Mouse (Mus musculus) olfactory bulb, adult 2 months (tissue): ENCODE data around the gene Btc. TPM values are rescaled to one million over a fixed set of nuclear protein-coding genes. Genes with fewer than 3 reads are reported as not detected.

Experiments used
- H3K27ac ChIP-seq: fragments of 200-500 bp; 2 replicates; pipeline ENCODE4 v1.5.1; 2012; ENCODE audit warnings: low read depth, low read length; ENCODE audit not compliant: insufficient read depth
- H3K4me1 ChIP-seq: fragments of 200-500 bp; 2 replicates; pipeline ENCODE4 v1.6.1; 2012; ENCODE audit warnings: low read length; ENCODE audit not compliant: control insufficient read depth, insufficient read depth
- H3K4me3 ChIP-seq: fragments of 200-500 bp; 2 replicates; pipeline ENCODE4 v1.5.1; 2012; ENCODE audit warnings: mild to moderate bottlenecking, low read depth, low read length, moderate library complexity; ENCODE audit not compliant: insufficient read depth
- CTCF ChIP-seq: fragments of 200-500 bp; IDR thresholded peaks from 2 replicates; pipeline ENCODE4 v1.5.1; 2012; ENCODE audit warnings: low read depth, mild to moderate bottlenecking, low read length, moderate library complexity; ENCODE audit not compliant: insufficient read depth
- POLR2A ChIP-seq: fragments of 200-500 bp; IDR thresholded peaks from 2 replicates; pipeline ENCODE4 v1.6.1; 2012; ENCODE audit warnings: mild to moderate bottlenecking, low read depth, low read length, moderate library complexity; ENCODE audit not compliant: insufficient read depth
- WGBS: fragments of 180-500 bp; shearing (Covaris S2); methylation state at CpG from one replicate; pipeline ENCODE4 v1.1.7; 2018; 5-methylcytosine and 5-hydroxymethylcytosine counted together
- polyA plus RNA-seq: library from polyadenylated mRNA; stranded (reverse); fragments of >200 nt; gene quantifications from 2 replicates; pipeline ENCODE4 v1.2.4, GENCODE M21; 2012; ENCODE audit warnings: low replicate concordance; ENCODE audit not compliant: missing spikeins, insufficient read depth, insufficient read length

The Btc gene
- not detected in 2 replicates for polyA plus RNA-seq

- peaks cover 13% of the 10 kb centered on the region for H3K4me1 ChIP-seq
- 13% methylated on average over 19 of the region's 19 CpGs for WGBS
- H3K27ac ChIP-seq = no peak within 1 kb of the TSS
- TF ChIP-seq POLR2A = no peak
- H3K4me3 ChIP-seq = peak within 1 kb of the TSS; percentile 42
These were observed at the start of gene Btc for GRCm38 (mm10) chr5:91402339-91403211. Btc (minus strand) TSS chr5:91402994.

GRCm38 (mm10) chr5:91444981-91445517 lies 42.3 kb upstream of the Btc start:
- WGBS = 29% methylated on average over 3 of the region's 3 CpGs
- TF ChIP-seq CTCF (no peak), POLR2A (no peak)
- Histone ChIP-seq H3K4me3 (no peak overlapping the region), H3K4me1 (no peaks in the 10 kb centered on the region), H3K27ac (no peak overlapping the region)

- WGBS = 26% methylated on average over 6 of the region's 6 CpGs
- Histone ChIP-seq H3K4me1 (no peaks in the 10 kb centered on the region), H3K27ac (no peak overlapping the region), H3K4me3 (no peak overlapping the region)
- TF ChIP-seq CTCF (no peak), POLR2A (no peak)
These were observed 33.8 kb upstream of the Btc start for GRCm38 (mm10) chr5:91436563-91436962.

GRCm38 (mm10) chr5:91434723-91435658 lies 32.2 kb upstream of the Btc start:
- no peak for TF ChIP-seq CTCF
- no peak for TF ChIP-seq POLR2A
- H3K4me1 ChIP-seq = no peaks in the 10 kb centered on the region
- no peak overlapping the region for H3K27ac ChIP-seq
- 88% methylated on average over 6 of the region's 6 CpGs for WGBS
- no peak overlapping the region for H3K4me3 ChIP-seq

- H3K4me1 ChIP-seq = no peaks in the 10 kb centered on the region
- H3K4me3 ChIP-seq = no peak overlapping the region
- no peak overlapping the region for H3K27ac ChIP-seq
- WGBS = 66% methylated on average over 8 of the region's 8 CpGs
- no peak for TF ChIP-seq POLR2A
- TF ChIP-seq CTCF = no peak
These were observed 25.8 kb upstream of the Btc start for GRCm38 (mm10) chr5:91428547-91428946.

- WGBS = 82% methylated on average over 8 of the region's 8 CpGs
- Histone ChIP-seq H3K4me1 (no peaks in the 10 kb centered on the region), H3K4me3 (no peak overlapping the region), H3K27ac (no peak overlapping the region)
- no peak for TF ChIP-seq POLR2A
- no peak for TF ChIP-seq CTCF
These were observed 11.0 kb upstream of the Btc start for GRCm38 (mm10) chr5:91413814-91414213.

- WGBS = 90% methylated on average over 5 of the region's 5 CpGs
- TF ChIP-seq CTCF (no peak), POLR2A (no peak)
- H3K4me3 ChIP-seq = no peak overlapping the region
- no peak overlapping the region for H3K27ac ChIP-seq
- H3K4me1 ChIP-seq = peaks cover 13% of the 10 kb centered on the region
These were observed 1.5 kb upstream of the Btc start for GRCm38 (mm10) chr5:91404263-91404662.

- Histone ChIP-seq H3K4me1 (peaks cover 13% of the 10 kb centered on the region), H3K27ac (no peak overlapping the region), H3K4me3 (no peak overlapping the region)
- 74% methylated on average over 4 of the region's 4 CpGs for WGBS
- TF ChIP-seq CTCF = no peak
- no peak for TF ChIP-seq POLR2A
These were observed 487 bp upstream of the Btc start for GRCm38 (mm10) chr5:91403281-91403680.
